Mouse (Mus musculus): ENCODE results near the gene Nodal. TPM values are rescaled to one million over a fixed set of nuclear protein-coding genes. Genes with fewer than 3 reads are reported as not detected.

Gene Nodal
- polyA plus RNA-seq, 1 experiment from 2014 or later = not detected

GRCm38 (mm10) chr10:61468900-61469299 lies 51.1 kb downstream of the Nodal start:
- Histone ChIP-seq H3K4me2 (ENCODE audit: low read length) (no peak overlapping the region), H3K27me3 (ENCODE audit: control insufficient read depth, insufficient read depth, low read length) (no peaks in the 10 kb centered on the region), H3K27ac (replicated peaks; ENCODE audit: low read depth, low read length) (no peak overlapping the region), H3K9me3 (ENCODE audit: control insufficient read depth, low read length) (no peaks in the 10 kb centered on the region), H3K4me3 (replicated peaks; ENCODE audit: low read depth, low read length) (no peak overlapping the region), H3K36me3 (ENCODE audit: control insufficient read depth, insufficient read depth, low read length) (no peaks in the 10 kb centered on the region), H3K9ac (replicated peaks; ENCODE audit: low read length) (no peak overlapping the region), H3K4me1 (ENCODE audit: control insufficient read depth, insufficient read depth, low read length) (no peaks in the 10 kb centered on the region)
- ATAC-seq (ENCODE audit: low FRiP score, low TSS enrichment) (no peak), DNase-seq (no peak)
- WGBS = 68% methylated on average over 7 of the region's 7 CpGs

DNA sequence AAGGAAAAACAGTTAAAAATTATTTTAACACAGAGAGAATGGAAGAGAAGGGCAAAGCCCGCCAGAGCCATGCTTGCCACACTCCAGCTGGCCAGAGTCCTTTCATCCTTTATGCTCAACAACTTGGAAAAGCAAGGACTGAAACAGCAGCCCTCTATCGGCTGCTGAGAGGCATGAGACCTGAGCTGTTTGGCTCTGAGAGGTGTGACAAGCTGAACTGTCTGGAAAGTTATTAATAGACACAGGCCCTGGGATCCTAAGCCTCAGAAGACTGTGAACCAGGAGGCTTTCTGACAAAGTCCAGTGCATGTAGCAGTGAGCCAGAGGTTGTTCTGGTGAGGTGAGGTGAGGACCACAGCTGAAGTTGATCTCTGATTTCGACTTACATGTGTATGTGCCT lies 55.9 kb downstream of the Nodal start:
- no peak overlapping the region for H3K27ac ChIP-seq (replicated peaks; ENCODE audit: low read depth, low read length)
- H3K36me3 ChIP-seq (ENCODE audit: control insufficient read depth, insufficient read depth, low read length) = no peaks in the 10 kb centered on the region
- ATAC-seq (ENCODE audit: low FRiP score, low TSS enrichment) (no peak), DNase-seq (no peak)
- H3K9me3 ChIP-seq (ENCODE audit: control insufficient read depth, low read length) = no peaks in the 10 kb centered on the region
- peaks cover 10% of the 10 kb centered on the region for H3K4me1 ChIP-seq (ENCODE audit: control insufficient read depth, insufficient read depth, low read length)
- no peak overlapping the region for H3K9ac ChIP-seq (replicated peaks; ENCODE audit: low read length)
- H3K4me3 ChIP-seq (replicated peaks; ENCODE audit: low read depth, low read length) = no peak overlapping the region
- 80% methylated on average over 3 of the region's 3 CpGs for WGBS
- no peak overlapping the region for H3K4me2 ChIP-seq (ENCODE audit: low read length)
- H3K27me3 ChIP-seq (ENCODE audit: control insufficient read depth, insufficient read depth, low read length) = no peaks in the 10 kb centered on the region

- no peaks in the 10 kb centered on the region for H3K27me3 ChIP-seq (ENCODE audit: control insufficient read depth, insufficient read depth, low read length)
- H3K4me3 ChIP-seq (replicated peaks; ENCODE audit: low read depth, low read length) = peak overlapping the region; percentile 85
- 70% methylated on average over 1 of the region's 1 CpGs for WGBS
- ATAC-seq (ENCODE audit: low FRiP score, low TSS enrichment) (no peak), DNase-seq (no peak)
- no peak overlapping the region for H3K27ac ChIP-seq (replicated peaks; ENCODE audit: low read depth, low read length)
- H3K36me3 ChIP-seq (ENCODE audit: control insufficient read depth, insufficient read depth, low read length) = no peaks in the 10 kb centered on the region
- peak overlapping the region; percentile 95 for H3K4me2 ChIP-seq (ENCODE audit: low read length)
- H3K9ac ChIP-seq (replicated peaks; ENCODE audit: low read length) = 0 out of 2 replicates have a peak overlapping the region, but pooled peaks have one; percentile 47
- H3K9me3 ChIP-seq (ENCODE audit: control insufficient read depth, low read length) = no peaks in the 10 kb centered on the region
- peaks cover 10% of the 10 kb centered on the region for H3K4me1 ChIP-seq (ENCODE audit: control insufficient read depth, insufficient read depth, low read length)
Measured at GRCm38 (mm10) chr10:61474344-61474743, 56.6 kb downstream of the Nodal start.

Other genes with a start within 250 kb of the Nodal start
- 0.22 TPM in 1 of 2 replicates, not detected in the other for gene Tbata, start 246.0 kb upstream of the Nodal start, polyA plus RNA-seq (2014; fragmentation: Nextera tagmentation; extraction: Ambion mirVana)
- 0.15 and 0.22 TPM in 2 replicates for gene Adamts14, start 144.5 kb upstream of the Nodal start, polyA plus RNA-seq (2014; fragmentation: Nextera tagmentation; extraction: Ambion mirVana)
- not detected in 2 replicates for gene Prf1, start 120.1 kb upstream of the Nodal start, polyA plus RNA-seq (2014; fragmentation: Nextera tagmentation; extraction: Ambion mirVana)
- gene Pald1, start 34.4 kb upstream of the Nodal start, polyA plus RNA-seq (2014; fragmentation: Nextera tagmentation; extraction: Ambion mirVana) = 16.5 and 18.7 TPM in 2 replicates
- gene Eif4ebp2, start 34.7 kb downstream of the Nodal start, polyA plus RNA-seq (2014; fragmentation: Nextera tagmentation; extraction: Ambion mirVana) = 46.8 and 53.7 TPM in 2 replicates
- 15.0 and 17.6 TPM in 2 replicates for gene Lrrc20, start 57.8 kb downstream of the Nodal start, polyA plus RNA-seq (2014; fragmentation: Nextera tagmentation; extraction: Ambion mirVana)
- gene Npffr1, start 177.5 kb downstream of the Nodal start, polyA plus RNA-seq (2014; fragmentation: Nextera tagmentation; extraction: Ambion mirVana) = 0.87 and 0.98 TPM in 2 replicates
- gene Ppa1, start 230.6 kb downstream of the Nodal start, polyA plus RNA-seq (2014; fragmentation: Nextera tagmentation; extraction: Ambion mirVana) = 205 and 216 TPM in 2 replicates

Measured in midbrain, embryonic 14.5 days (tissue).